Mouse (Mus musculus) heart, adult 2 months (tissue): ENCODE measurements around the gene Otos.

Source experiments
- CTCF ChIP-seq: fragments of 200-600 bp; IDR thresholded peaks from 2 replicates; pipeline ENCODE4 v1.8.1; 2022; ENCODE audit warnings: antibody characterized with exemption, mild to moderate bottlenecking, moderate library complexity
- EP300 ChIP-seq: fragments of 200-500 bp; IDR thresholded peaks from 2 replicates; pipeline ENCODE4 v1.6.1; 2011; ENCODE audit warnings: low read depth, low read length, control low read depth; ENCODE audit not compliant: insufficient read depth
- POLR2A ChIP-seq: fragments of 200-500 bp; IDR thresholded peaks from 2 replicates; pipeline ENCODE4 v1.6.1; 2011; ENCODE audit warnings: mild to moderate bottlenecking, low read depth, low read length, control low read depth; ENCODE audit not compliant: insufficient read depth

DNA sequence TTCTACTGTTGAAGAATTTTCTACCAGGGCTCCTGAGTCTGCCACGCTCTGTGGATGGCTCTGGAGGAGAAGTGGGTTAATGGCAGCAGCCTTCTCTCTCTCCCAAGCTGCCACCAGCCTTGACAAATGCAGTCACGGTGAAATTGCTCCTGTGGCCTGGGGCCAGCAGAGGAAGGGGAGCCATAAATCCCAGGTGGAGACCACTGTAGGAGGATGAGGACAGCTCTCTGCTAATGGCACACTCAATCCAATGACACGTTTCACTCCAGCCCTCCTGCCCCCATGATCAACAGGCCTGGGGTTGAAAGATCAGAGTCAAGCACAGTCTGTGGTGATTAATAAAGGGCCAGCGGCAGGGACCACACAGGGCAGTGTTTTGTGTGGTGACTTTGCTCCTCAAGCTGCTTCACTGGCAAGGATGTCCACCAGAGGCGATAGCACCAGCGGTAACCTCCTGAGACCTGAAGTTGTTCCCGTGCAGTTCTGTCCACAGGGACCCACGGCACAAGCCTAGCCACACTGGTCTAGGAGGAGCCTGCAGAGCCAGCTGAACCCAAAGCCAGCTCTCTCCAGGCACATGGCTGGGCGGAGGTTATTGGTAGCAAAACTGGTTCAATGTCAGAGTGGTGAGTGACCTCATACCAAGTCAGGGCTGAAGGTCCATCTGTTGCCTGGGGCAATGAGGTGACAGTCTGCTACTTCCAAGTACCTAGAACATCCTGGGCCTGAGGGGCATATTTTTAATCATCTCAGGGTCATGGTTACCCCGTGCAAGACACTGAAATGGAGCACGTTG lies 8.6 kb upstream of the Otos start:
- TF ChIP-seq CTCF (no peak), POLR2A (no peak), EP300 (no peak)
